Mouse (Mus musculus): ENCODE data around the gene Canx. TPM values are rescaled to one million over a fixed set of nuclear protein-coding genes. Genes with fewer than 3 reads are reported as not detected.
A peak's percentile ranks its signal among the peaks of the same experiment; 100 is the strongest.

Canx gene
- polyA plus RNA-seq, 1 experiment from 2014 or later: 190 TPM

DNA sequence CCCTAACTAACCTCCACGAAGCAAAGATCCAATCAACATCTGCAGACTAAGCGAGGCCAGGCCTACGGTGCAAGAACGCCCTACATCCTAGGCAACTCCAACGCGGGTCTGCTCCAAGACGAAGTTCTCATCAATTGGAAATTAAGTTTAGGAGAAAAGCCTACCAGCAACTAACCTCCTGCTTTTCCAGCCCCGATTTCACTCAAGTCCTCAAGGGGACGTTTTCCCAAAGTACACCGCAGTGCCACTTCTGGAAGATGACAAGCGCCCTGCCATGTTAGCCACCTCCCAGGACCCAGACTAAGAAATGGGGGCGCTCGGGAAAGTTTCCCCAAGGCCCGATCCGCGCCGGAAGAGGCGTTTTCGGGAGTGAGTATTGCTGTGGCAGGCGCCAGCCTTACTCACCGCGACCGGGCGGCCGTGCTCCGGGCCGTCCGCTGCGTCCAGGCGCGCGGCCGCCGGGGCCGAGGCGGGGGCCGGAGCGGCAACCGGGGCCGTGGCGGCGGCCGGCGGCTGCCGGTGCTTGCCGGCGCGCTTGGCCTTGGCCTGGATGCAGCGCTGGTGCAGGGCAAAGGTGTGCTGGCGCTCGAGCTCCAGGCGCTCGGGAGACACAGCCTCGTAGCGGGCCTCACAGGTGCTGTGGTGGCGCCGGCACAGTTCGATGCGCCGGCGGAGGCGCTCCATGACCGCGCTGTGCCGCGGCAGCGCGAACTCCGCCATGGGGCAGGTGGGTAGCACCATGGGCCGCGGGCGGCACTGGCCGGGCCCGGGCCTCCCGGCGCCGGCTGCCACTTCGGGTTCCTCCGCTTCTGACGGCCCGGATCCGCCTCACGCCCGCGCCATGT lies 33.9 kb downstream of the Canx start:
- peak; percentile 60 for DNase-seq (ENCODE audit: low spot score)
- H3K27ac ChIP-seq (ENCODE audit: low read depth, low read length): peak overlapping the region; percentile 97
- under 1% methylated on average over 82 of the region's 85 CpGs for WGBS

DNA sequence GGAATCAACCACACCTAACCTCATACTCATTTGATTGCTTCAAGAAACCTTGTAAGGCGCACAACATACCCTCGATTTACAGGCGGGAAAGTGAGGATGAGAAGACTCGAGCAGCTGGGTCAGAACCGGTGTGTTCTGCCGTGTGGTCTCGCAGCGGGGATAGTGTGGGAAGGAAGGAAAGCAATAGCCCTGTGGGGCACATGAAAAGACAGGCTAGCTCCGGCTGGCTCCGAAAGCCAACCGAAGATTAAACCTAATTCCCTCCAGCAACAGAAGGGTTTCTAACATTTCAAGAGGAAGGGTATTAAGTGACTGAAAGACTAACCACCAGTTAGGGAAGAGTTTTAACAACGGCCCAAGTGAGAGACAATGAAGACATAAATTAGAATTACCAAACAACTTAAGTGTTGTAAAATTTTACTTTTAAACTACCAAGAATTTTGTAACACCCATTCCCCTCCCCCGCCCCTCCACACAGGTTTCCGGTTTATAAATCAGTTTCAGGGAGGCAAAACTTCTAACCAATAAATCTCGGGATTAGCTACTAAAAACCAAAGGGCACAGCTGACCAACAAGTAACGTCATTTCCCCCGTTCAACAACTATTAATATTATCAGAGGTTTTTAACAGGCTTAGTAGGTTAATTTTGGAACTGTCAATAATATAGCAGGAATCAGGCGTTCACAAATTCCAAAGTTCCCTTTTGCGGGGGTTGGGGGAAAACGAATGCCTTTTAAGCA lies 34.8 kb downstream of the Canx start:
- Histone ChIP-seq H3K9ac (ENCODE audit: low read length) (peak overlapping the region; percentile 97), H3K27me3 (replicated peaks; ENCODE audit: control insufficient read depth, insufficient read depth, low read length) (no peaks in the 10 kb centered on the region), H3K4me3 (ENCODE audit: low read depth, low read length) (peak overlapping the region; percentile 98), H3K36me3 (ENCODE audit: control insufficient read depth, insufficient read depth, low read length) (peaks cover 26% of the 10 kb centered on the region), H3K9me3 (replicated peaks; ENCODE audit: control insufficient read depth, low read length) (no peaks in the 10 kb centered on the region), H3K27ac (ENCODE audit: low read depth, low read length) (0 out of 2 replicates have a peak overlapping the region, but pooled peaks have one; percentile 97), H3K4me2 (ENCODE audit: low read length) (peak overlapping the region; percentile 74), H3K4me1 (ENCODE audit: control insufficient read depth, insufficient read depth, low read length) (peaks cover 18% of the 10 kb centered on the region)
- DNase-seq (ENCODE audit: low spot score): no peak
- ATAC-seq: no peak
- WGBS: 13% methylated on average over 20 of the region's 20 CpGs

More for the DNA sequence above, 33.9 kb downstream of the Canx start:
- peak overlapping the region; percentile 97 for H3K9ac ChIP-seq (ENCODE audit: low read length)
- H3K4me1 ChIP-seq (ENCODE audit: control insufficient read depth, insufficient read depth, low read length): peaks cover 18% of the 10 kb centered on the region
- peak; percentile 81 for ATAC-seq
- peak overlapping the region; percentile 98 for H3K4me3 ChIP-seq (ENCODE audit: low read depth, low read length)
- no peaks in the 10 kb centered on the region for H3K9me3 ChIP-seq (replicated peaks; ENCODE audit: control insufficient read depth, low read length)
- H3K27me3 ChIP-seq (replicated peaks; ENCODE audit: control insufficient read depth, insufficient read depth, low read length): no peaks in the 10 kb centered on the region
- peak overlapping the region; percentile 74 for H3K4me2 ChIP-seq (ENCODE audit: low read length)
- H3K36me3 ChIP-seq (ENCODE audit: control insufficient read depth, insufficient read depth, low read length): peaks cover 28% of the 10 kb centered on the region

DNA sequence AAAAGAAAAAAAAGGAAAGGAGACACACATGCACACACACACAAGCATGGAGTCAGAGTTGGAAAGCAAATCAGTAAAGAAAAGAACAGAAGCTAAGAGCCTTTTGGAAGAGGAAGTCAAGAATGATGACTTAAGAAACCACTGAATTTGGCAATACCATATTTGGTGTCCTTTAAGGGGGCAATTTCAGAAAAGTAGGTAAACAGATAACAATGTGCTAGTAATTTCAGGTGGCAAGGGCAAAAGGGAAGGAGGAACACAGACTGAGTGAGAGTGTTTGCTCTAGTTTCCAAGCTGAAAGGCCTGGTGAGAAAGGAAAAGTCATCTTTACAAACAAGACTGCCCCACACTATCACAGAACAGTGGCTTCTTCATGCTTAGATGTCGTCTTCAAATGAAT lies 39.0 kb downstream of the Canx start:
- H3K9me3 ChIP-seq (replicated peaks; ENCODE audit: control insufficient read depth, low read length): no peaks in the 10 kb centered on the region
- no peak overlapping the region for H3K4me2 ChIP-seq (ENCODE audit: low read length)
- H3K27me3 ChIP-seq (replicated peaks; ENCODE audit: control insufficient read depth, insufficient read depth, low read length): no peaks in the 10 kb centered on the region
- peaks cover 14% of the 10 kb centered on the region for H3K4me1 ChIP-seq (ENCODE audit: control insufficient read depth, insufficient read depth, low read length)
- no peak for ATAC-seq
- H3K4me3 ChIP-seq (ENCODE audit: low read depth, low read length): no peak overlapping the region
- WGBS: 92% methylated on average over 1 of the region's 1 CpGs
- H3K9ac ChIP-seq (ENCODE audit: low read length): no peak overlapping the region
- H3K27ac ChIP-seq (ENCODE audit: low read depth, low read length): no peak overlapping the region
- DNase-seq (ENCODE audit: low spot score): no peak
- peaks cover 12% of the 10 kb centered on the region; the same call in 1 of the 2 replicates for H3K36me3 ChIP-seq (ENCODE audit: control insufficient read depth, insufficient read depth, low read length)

DNA sequence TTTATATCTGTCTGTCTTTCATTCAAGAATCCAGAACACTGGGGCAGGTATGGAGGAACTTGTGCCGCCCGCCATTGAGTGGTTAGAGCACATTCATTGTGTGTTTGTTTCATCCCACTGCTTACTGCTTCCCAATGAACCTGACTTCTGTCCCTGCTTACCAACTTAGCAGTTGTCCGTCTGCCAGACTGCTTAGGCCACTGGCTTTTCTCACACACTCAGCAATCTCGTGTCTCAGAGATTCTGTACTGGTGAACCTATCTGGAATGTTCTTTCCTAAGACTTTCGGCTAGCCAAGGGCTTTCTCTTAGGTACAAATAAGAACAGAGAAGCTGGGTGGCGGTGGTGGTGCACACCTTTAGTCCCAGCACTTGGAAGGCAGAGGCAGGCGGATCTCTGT lies 39.8 kb downstream of the Canx start:
- DNase-seq (ENCODE audit: low spot score) (no peak), ATAC-seq (no peak)
- no peaks in the 10 kb centered on the region for H3K9me3 ChIP-seq (replicated peaks; ENCODE audit: control insufficient read depth, low read length)
- no peak overlapping the region for H3K4me2 ChIP-seq (ENCODE audit: low read length)
- no peak overlapping the region for H3K27ac ChIP-seq (ENCODE audit: low read depth, low read length)
- peaks cover 17% of the 10 kb centered on the region for H3K36me3 ChIP-seq (ENCODE audit: control insufficient read depth, insufficient read depth, low read length)
- no peak overlapping the region for H3K9ac ChIP-seq (ENCODE audit: low read length)
- H3K4me1 ChIP-seq (ENCODE audit: control insufficient read depth, insufficient read depth, low read length): peaks cover 12% of the 10 kb centered on the region
- no peaks in the 10 kb centered on the region for H3K27me3 ChIP-seq (replicated peaks; ENCODE audit: control insufficient read depth, insufficient read depth, low read length)
- H3K4me3 ChIP-seq (ENCODE audit: low read depth, low read length): no peak overlapping the region
- WGBS: 94% methylated on average over 7 of the region's 7 CpGs

DNA sequence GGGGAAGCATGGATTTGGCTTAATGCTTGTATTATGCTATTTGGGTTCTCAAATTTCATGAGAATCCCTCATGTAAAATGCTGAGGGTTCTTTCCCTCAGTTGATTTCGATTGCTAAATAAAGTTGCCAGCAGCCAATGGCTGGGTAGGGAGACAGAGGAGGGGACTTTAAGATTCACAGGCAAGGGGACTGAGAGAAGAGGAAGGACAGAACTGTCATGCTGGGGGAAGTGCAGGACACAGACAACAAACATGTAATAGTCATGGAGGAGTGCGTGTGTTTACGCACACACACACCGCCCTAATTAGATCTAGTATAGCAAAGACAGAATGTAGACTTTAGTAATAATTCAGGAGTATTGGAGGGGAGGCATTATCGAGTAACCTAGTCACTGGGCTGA lies 40.2 kb downstream of the Canx start:
- 94% methylated on average over 5 of the region's 5 CpGs for WGBS
- Histone ChIP-seq H3K4me3 (ENCODE audit: low read depth, low read length) (no peak overlapping the region), H3K27me3 (replicated peaks; ENCODE audit: control insufficient read depth, insufficient read depth, low read length) (no peaks in the 10 kb centered on the region), H3K4me1 (ENCODE audit: control insufficient read depth, insufficient read depth, low read length) (peaks cover 8% of the 10 kb centered on the region), H3K4me2 (ENCODE audit: low read length) (no peak overlapping the region), H3K27ac (ENCODE audit: low read depth, low read length) (no peak overlapping the region), H3K36me3 (ENCODE audit: control insufficient read depth, insufficient read depth, low read length) (peaks cover 21% of the 10 kb centered on the region), H3K9ac (ENCODE audit: low read length) (no peak overlapping the region), H3K9me3 (replicated peaks; ENCODE audit: control insufficient read depth, low read length) (no peaks in the 10 kb centered on the region)
- DNase-seq (ENCODE audit: low spot score) (no peak), ATAC-seq (no peak)

DNA sequence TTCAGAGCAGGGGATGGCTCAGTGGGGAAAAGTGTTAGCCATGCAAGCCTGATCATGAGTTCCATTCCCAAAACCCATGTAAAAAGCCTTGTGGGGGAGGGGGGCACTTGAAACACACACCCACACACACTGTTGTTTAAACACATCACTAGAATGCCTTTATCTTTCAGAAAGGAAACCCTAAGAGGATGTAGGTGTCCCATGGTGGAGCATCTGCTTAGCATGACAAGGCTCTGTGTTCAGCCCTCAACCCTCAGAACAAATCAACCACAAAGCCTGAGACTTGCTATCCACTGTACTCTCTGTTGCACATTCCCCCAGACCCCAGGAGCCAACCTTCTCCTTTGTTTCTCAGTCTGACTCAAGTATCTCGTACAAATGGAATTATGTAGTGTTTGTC lies 45.4 kb downstream of the Canx start:
- H3K9ac ChIP-seq (ENCODE audit: low read length): no peak overlapping the region
- no peaks in the 10 kb centered on the region for H3K9me3 ChIP-seq (replicated peaks; ENCODE audit: control insufficient read depth, low read length)
- 77% methylated on average over 1 of the region's 1 CpGs for whole genome bisulfite sequencing
- no peaks in the 10 kb centered on the region for H3K27me3 ChIP-seq (replicated peaks; ENCODE audit: control insufficient read depth, insufficient read depth, low read length)
- no peak overlapping the region for H3K4me2 ChIP-seq (ENCODE audit: low read length)
- H3K4me3 ChIP-seq (ENCODE audit: low read depth, low read length): no peak overlapping the region
- peaks cover 9% of the 10 kb centered on the region for H3K36me3 ChIP-seq (ENCODE audit: control insufficient read depth, insufficient read depth, low read length)
- H3K27ac ChIP-seq (ENCODE audit: low read depth, low read length): no peak overlapping the region
- H3K4me1 ChIP-seq (ENCODE audit: control insufficient read depth, insufficient read depth, low read length): no peaks in the 10 kb centered on the region
- ATAC-seq: no peak
- DNase-seq (ENCODE audit: low spot score): no peak

DNA sequence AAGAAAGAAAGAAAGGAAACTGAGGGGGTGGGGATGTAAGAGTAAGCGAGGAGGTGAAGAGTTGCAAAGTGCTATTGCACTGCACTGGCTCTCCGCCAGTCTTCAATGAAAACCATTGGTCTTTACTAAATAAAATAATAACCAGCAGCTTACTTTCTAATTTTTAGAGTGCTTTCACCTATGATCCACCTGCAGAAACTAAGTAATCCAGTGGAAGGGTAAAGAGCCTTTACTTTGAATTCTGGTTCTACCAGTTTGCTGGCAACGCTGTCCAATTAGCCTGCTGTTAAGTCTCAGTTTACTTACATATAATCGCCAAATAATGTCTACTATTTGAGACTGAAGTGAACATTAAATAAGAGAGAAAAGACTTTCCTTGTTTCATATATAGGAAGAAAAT lies 46.5 kb downstream of the Canx start:
- no peaks in the 10 kb centered on the region for H3K9me3 ChIP-seq (replicated peaks; ENCODE audit: control insufficient read depth, low read length)
- no peak for ATAC-seq
- H3K4me1 ChIP-seq (ENCODE audit: control insufficient read depth, insufficient read depth, low read length): no peaks in the 10 kb centered on the region
- 94% methylated on average over 4 of the region's 4 CpGs for WGBS
- no peak overlapping the region for H3K9ac ChIP-seq (ENCODE audit: low read length)
- no peak overlapping the region for H3K27ac ChIP-seq (ENCODE audit: low read depth, low read length)
- DNase-seq (ENCODE audit: low spot score): no peak
- peaks cover 9% of the 10 kb centered on the region for H3K36me3 ChIP-seq (ENCODE audit: control insufficient read depth, insufficient read depth, low read length)
- no peak overlapping the region for H3K4me3 ChIP-seq (ENCODE audit: low read depth, low read length)
- H3K27me3 ChIP-seq (replicated peaks; ENCODE audit: control insufficient read depth, insufficient read depth, low read length): no peaks in the 10 kb centered on the region
- H3K4me2 ChIP-seq (ENCODE audit: low read length): no peak overlapping the region

DNA sequence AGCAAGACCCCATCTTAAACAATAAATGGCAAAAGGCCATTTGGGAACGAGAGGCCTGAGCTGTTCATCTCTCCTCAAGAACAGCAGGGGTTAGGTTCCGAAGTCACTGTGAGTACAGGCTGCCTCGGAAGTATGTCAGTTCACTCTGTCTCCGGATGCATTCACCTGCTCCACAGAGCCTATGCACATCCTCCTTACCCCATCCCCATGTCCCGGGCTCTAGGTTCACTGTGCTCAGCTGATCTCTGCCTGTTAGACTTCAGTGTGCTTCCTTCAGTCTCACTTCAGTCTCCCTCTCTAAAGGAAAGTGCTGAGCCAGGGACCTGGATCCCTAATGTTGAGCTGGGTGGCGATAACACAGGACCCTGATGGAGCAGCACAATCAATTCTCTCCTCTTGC lies 47.8 kb downstream of the Canx start:
- Histone ChIP-seq H3K36me3 (ENCODE audit: control insufficient read depth, insufficient read depth, low read length) (peaks cover 9% of the 10 kb centered on the region), H3K4me3 (ENCODE audit: low read depth, low read length) (no peak overlapping the region), H3K4me1 (ENCODE audit: control insufficient read depth, insufficient read depth, low read length) (no peaks in the 10 kb centered on the region), H3K27ac (ENCODE audit: low read depth, low read length) (no peak overlapping the region), H3K9me3 (replicated peaks; ENCODE audit: control insufficient read depth, low read length) (no peaks in the 10 kb centered on the region), H3K9ac (ENCODE audit: low read length) (no peak overlapping the region), H3K4me2 (ENCODE audit: low read length) (no peak overlapping the region), H3K27me3 (replicated peaks; ENCODE audit: control insufficient read depth, insufficient read depth, low read length) (no peaks in the 10 kb centered on the region)
- 91% methylated on average over 6 of the region's 6 CpGs for WGBS
- DNase-seq (ENCODE audit: low spot score): no peak
- no peak for ATAC-seq

DNA sequence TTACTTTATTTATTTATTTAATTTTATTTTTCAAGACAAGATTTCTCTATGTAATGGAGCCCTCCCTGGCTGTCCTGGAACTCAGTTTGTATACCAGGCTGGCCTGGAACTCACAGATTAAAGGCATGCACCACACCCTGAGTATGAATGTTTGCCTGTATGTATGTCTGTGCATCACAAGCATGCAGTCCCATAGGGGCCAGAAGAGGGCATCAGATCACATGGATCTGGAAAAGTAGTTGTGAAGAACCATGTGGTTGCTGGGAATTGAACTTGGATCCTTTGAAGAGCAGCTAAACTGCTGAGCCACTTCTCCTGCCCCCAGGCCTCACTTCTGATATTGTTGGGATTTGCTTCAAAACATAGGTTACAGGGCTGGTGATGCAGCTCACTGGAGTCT lies 48.4 kb downstream of the Canx start:
- no peak overlapping the region for H3K4me3 ChIP-seq (ENCODE audit: low read depth, low read length)
- no peak for DNase-seq (ENCODE audit: low spot score)
- no peak for ATAC-seq
- H3K9me3 ChIP-seq (replicated peaks; ENCODE audit: control insufficient read depth, low read length): no peaks in the 10 kb centered on the region
- H3K36me3 ChIP-seq (ENCODE audit: control insufficient read depth, insufficient read depth, low read length): peaks cover 9% of the 10 kb centered on the region
- H3K9ac ChIP-seq (ENCODE audit: low read length): no peak overlapping the region
- H3K27me3 ChIP-seq (replicated peaks; ENCODE audit: control insufficient read depth, insufficient read depth, low read length): no peaks in the 10 kb centered on the region
- H3K27ac ChIP-seq (ENCODE audit: low read depth, low read length): no peak overlapping the region
- H3K4me1 ChIP-seq (ENCODE audit: control insufficient read depth, insufficient read depth, low read length): no peaks in the 10 kb centered on the region
- no peak overlapping the region for H3K4me2 ChIP-seq (ENCODE audit: low read length)

All from forebrain, embryonic 14.5 days (tissue).